Mouse (Mus musculus) Muller cell, postnatal 12 days (primary cell): ENCODE measurements around the gene Pgc.

Experiments
- DNase-seq: peaks from one replicate; pipeline ENCODE4 v3.0.0-alpha.2; 2015; ENCODE audit errors: inconsistent ontology term

The Pgc gene

DNA sequence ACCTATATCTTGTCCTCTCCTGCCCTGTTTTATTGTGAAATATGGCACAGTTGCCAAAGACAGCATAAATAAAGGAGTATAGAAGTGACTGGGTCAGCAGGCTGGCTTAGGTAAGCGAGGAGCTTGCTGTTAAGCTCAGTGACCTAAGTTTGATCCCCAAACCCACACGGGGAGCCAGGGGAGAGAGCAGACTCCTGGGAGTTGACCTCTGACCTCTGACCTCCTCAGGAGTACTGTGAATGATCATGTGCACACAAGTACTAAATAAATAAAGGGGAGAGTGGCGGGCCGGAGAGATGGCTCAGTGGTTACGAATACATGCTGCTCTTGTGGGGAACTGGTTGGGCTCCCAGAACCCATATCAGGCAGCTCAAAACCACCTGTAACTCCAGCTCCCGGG lies 23.5 kb downstream of the Pgc start:
- no peak for DNase-seq

DNA sequence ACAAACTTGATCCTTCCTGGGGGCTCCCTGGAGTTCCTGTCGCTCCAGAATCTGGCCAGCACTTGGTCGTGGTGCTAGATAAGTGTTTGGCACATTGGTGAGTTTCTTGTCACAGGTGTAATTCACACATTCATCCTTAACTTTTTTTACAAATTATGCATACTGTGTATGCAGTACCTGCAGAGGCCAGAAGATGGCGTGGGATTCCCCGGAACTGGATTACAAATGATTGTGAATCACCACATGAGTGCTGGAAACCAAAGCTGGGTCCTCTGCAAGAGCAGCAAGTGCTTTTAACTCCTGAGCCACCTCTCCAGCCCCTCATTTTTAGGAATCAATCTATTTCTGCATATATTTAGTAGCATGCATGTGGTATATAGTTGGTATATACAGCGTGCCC lies 25.2 kb downstream of the Pgc start:
- DNase-seq: no peak

DNA sequence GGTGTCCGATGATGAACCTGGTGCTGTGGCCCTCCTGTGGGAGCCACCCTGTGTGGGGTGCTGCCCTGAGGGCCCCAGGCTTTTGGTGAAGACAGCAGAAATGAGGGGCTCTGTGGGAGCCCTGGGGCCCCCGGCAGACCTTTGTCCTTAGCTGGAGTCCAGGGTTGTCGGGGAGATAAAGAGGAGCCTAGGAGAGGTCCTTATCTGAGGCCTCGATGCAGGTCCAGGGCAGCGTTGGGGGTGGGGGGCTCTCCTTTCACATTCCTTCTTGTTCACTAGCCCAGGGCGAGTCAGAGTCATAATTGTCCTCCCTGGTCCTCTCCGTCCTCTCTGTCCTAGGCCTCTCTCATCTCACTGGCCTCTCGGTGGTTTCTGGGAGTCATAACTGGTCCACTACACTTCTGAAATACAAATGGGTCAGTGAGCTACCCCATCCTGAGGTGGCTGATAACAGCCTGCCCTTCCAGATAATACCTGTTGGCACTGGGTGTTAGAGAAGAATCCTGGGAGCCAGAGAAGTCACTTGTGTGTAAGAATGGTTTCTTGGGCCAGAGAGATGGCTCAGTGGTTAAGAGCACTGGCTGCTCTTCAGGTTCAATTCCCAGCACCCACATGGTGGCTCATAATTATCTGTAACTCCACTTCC lies 26.6 kb downstream of the Pgc start:
- DNase-seq: no peak

DNA sequence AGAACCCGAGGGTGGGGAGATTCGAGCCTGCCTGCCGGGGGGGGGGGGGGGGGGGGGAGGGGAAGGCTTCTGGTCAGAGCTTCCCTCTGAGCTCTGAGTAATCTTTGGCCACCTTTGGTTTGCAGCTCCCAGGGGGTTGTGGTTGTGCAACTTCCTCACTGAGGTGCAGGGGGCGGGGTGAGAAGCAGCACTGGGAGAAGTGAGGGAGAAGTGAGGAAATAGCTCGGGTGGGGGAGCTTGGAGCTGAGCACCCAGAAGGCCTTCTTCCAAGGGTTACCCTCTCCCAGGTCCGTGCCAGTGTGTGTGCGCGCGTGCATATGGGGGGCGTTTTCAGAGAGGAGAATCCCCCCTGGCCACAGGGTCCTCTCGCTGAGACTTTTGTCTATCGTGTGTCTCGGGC lies 27.6 kb downstream of the Pgc start:
- no peak for DNase-seq

DNA sequence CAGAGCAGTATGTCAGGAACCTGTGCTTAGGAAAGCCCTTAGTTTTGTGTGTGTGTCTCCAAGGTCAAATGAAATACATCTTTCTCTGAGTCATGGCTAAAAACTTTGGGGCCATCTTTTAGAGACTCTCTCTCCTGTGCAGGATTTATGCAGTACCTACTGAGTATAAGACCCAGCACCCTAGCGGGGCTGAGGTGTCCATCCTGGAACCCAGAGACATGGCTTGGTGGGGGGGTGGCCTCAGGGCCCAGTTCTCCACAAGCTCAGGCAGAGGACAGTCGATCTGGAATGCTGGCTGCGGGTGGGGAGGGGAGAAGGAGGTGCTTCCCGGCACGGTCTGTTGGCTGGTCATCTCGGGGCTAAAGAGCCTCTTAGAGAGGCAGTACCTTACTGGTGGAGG lies 29.7 kb downstream of the Pgc start:
- DNase-seq: peak; percentile 66

DNA sequence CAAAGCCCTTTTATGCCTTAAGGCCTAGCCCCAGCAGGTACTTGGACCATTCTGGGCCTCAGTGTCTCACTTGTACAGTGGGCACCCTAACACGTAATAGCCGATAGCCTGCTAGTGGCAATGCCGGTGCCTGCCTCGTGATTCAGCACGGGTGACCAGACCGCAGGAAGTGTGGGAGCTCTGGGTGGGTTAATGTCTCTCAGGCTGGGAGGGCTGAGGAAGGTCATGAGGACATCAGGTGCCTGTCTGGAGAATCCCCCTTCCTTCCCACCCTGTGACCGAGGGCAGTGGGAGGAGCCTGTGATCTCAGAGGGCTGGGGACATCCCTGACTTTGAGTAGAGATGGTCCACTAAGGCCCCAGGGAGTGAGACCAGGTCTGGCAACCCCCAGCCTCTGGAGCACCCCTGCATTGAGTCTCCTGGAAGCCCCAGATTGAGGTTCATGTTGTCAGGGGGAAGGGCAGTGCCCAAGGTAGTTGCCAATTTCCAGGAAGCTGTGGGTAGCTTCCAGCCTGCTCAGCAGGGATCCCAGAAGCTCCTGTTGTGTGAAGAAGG lies 30.5 kb downstream of the Pgc start:
- DNase-seq: no peak

DNA sequence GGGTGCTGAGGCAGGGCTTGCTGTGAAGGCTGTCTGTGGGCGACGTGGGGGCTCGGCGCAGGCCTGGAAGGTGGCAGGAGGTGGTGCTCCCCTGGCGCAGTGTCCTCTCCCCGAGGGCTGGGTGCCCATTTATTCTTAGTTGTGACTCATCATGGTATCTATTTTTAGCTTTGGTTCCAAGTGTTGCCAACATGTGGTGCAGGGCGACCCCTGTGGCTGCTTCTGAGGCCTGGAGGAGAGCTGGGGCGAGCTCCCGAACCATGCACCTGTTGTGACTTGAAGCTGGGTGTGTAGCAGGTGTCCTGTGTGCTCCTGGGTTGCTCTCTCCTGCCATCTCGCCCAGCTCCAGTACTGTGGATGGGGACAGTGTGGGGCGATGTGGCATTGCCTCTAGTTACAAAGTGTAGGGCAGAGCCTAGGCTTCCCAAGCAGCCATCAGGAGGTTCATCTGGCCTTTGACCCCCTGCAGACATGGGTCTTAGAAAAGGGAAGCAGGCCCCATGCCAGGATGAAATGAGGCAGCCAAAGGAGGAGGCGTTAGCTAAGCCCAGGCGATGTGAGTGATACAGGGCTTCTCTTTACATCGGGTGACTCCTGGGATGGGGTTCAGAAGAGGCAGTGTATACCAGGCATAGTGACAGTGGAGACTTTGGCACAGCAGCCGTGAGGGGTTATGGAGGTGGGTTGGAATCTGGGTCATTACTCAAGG lies 33.2 kb downstream of the Pgc start:
- DNase-seq: peak; percentile 71

DNA sequence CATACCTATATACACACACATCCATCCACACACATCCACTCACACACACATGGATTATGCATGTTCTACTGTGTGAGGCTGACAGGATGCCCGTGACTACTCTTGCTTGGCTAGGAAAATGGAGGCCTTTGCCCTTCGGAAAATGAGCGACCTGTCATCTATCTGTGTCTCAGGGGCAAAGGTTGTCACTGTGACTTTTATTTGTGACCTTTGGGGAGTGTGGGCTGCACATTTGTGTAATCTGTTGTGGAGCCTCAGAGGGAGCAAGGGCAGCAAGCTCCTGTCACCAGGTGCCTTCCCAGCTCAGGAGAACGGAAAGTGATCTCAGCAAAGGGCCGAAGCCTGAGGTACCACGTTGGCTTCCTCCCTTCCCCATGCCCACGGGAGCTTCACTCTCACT lies 35.4 kb downstream of the Pgc start:
- no peak for DNase-seq

DNA sequence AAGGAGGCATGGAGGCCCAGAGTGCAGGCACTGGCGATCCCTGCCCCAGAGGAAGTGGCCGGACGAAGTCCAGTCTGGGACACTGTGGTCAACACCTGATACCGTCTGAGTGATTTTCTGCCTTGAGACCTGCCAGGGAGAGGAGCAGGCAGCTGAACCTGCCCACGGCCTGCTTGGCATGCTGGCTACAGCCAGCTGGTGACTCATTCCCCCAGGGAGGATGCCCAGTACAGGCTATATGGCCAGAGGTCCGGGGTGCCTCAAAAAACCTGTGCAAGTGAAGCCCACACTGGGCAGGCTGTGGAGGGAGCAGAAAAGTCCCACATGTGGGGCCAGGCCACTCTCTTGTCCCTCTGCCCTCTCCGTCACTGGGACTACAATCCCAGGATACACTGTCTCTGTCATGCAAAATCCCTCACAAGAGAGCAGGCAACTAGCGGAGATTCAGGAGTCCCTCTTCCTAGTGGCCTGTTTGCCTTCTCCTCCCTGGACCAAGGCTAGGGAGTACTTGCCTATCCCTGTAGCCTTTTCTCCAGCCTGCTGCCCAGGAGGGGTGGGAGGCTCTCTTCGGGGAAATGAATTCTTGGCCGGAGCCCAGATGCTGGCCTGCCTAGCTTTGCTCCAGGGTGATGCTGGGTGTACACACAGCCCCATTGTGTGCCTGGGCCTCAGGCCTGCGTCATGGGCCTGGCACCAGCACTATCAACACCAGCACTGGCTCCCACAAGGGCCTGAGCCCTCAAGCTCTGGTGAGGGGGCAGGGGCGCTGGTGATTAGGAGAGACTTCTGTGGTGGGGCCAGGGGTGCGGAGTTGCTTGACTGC lies 36.1 kb downstream of the Pgc start:
- DNase-seq: peak; percentile 96

DNA sequence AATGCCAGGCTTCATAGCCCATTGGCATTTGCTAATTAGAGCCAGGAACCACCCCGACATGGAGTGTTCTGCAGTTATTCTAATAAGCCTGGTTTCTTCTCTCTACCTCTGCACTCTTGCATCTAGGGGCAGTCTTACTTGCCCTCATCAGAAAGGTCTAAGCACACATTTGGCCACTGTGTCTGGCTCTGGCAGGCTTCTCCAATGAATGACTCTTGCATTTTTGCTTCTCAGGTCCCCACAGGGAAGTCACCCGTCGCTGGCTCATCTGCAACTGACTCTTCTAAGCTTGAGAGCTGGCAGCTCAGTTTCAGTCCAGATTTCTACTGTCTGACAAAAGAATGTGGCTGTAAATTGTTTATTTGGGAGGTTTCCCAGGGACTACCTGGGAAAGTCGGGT lies 39.3 kb downstream of the Pgc start:
- no peak for DNase-seq

DNA sequence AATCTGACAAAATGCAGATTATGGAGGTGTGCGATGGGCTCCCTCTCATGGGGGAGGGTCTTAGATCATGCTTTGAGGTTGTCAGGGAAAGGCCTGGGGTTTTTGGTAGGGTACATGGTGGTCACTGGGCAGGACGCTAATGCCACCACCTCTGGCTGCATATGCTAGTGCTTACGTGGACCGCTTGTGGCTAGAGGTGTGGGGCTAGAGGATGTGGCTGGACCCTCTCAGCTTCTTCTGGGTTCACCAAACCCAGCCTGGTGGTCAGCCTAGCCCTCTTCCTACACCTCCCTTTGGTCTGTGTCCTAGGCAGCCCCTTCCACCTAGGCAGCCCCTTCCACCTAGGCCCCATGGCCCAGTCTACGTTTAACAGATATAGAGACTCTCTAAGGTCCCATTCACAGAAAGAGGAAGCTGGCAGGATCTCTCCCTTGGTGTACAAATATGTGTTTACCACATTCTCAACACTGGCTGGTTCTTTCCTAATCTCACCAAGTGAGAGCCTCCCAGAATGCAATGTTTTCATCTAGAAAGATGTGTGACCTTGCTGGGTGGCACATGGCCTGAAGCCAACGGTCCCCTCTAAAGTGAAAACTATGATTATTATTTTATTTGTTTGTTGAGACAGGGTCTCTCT lies 39.9 kb downstream of the Pgc start:
- DNase-seq: no peak

DNA sequence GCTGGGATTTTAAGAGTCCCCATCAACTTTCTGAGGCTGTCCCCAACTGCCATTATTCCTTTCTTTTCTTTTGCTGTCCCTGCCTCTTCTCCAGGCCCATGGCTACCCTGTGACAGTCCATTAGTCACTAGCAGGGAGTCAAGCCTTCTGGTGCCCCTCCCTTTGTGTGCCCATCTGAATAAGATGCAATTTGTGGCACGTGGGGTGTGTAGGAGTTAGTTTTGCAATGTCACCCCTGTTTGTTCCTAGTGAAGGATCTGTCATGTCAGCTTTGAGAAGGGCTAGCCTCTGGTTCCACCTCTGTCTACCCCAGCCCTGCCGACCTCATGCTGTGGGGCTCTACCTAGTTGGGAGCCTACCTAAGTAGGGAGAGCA lies 40.4 kb downstream of the Pgc start:
- no peak for DNase-seq

DNA sequence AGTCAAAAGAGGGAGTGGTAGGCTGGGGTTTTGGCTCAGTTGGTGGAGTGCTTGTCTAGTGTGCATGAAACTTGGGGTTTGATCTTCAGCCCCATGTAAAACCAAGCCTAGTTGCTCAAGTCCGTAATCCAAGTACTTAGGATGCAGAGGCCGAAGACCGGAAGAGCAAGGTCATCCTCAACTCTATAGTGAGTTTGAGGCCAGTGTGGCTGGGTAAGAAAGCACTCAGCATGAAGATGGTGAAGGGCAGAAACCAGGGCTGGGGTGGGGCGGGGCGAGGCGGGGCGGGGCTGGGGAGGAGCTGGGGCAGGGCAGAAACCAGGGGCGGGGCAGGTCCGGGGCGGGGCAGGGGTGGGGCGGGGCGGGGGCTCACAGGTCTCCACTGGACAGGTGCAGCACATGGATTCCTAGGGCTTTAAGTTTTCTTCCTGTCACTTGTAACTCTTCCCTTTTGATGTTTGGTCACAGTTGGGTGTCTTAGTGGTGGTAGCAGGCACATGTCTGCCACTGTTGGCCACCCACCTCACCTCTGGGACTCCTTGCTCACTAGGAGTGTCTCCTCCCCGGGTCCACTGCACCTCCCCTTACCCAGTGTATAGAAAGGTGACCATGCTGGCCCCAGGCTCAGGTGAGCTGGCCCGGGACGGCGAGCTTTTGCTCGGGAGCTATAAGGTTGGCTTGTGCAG lies 41.0 kb downstream of the Pgc start:
- no peak for DNase-seq

DNA sequence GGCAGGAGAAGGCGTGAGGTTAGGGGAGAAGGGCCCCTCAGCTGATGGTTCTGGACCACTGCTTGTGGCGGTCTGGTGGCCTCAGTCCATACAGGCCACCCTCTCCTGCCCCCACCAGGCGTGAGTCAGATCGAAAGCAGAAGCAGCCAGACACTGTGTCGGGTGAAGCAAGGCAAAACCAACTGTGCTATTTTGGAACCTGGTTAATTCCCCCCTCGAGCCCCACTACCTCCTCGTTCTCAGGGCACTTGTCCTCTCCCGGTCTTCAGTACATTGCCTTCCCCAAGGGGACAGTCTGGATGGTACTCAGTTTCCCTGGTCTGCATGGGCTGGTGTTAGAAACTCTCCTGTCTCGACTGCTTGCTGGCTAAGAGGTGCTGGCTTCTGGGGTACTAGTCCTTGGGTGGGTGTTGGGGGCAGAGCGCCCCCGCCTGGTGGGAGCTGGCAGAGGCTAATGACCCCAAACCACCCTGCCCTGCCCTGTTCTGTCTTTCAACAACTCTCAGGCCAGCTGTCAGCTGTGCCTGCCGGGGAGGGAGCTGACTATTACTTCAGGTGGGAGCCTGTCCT lies 42.1 kb downstream of the Pgc start:
- no peak for DNase-seq

DNA sequence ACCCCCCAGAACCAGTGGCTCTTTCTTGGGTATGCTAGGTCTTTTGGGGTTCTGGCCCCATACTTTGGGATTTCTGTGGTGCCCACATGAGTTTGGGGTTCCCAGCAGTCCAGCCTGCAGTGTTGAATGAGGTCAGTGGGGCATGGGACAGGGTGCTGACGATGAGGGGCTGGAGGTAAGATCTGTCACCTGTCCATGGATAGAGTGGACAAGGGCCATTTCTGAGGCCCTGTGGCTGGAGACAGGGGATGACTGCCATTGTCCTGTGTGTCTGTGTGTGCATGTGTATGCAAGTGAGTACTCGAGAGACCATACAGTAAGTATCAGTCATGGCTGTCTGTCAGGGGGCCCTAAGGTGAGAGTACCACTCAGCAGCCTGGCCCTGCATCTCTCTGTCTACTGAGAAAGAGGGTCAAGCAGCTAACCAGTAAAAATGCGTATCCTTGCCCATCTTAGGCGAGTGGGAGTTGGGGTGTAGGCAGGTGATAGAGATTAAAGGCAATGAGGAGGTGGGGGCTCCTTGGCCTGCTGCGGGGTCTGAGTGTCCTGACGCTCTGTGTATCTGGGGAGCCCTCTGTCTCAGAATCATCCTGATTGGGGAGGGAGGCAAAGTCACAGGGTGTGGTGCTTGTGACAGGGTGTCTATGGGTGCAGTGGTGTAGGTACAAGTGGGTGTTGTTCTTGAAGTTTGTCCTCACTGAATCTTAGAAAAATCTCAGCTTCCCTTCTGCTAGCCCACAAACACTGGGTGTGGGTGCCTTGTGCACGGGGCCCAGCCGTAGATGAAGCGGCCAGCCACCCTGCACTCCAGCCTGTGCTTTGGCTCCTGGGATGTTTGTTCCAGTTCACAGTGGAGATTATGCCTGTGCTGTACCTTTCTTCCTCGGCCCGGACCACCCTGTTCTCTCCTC lies 43.0 kb downstream of the Pgc start:
- DNase-seq: no peak

DNA sequence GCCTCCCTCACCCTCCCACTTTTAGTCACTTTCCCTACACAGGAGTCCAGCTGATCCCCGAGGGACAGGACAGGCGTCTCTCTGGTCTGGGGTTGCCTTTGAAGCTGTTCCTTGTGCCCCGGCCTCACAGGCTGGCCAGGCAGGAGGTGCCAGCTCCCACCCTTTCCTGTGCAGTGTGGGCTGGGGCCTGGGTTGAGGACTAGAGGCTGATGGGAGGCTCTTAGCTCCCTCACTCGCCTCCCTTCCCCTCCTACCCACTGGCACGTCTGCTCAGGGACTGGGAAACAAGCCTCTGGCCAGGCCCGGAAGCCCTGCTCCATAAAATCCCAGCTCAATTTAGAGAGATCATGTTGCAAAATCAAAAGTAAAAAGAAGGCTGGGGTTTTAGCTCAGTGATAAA lies 47.0 kb downstream of the Pgc start:
- DNase-seq: no peak

DNA sequence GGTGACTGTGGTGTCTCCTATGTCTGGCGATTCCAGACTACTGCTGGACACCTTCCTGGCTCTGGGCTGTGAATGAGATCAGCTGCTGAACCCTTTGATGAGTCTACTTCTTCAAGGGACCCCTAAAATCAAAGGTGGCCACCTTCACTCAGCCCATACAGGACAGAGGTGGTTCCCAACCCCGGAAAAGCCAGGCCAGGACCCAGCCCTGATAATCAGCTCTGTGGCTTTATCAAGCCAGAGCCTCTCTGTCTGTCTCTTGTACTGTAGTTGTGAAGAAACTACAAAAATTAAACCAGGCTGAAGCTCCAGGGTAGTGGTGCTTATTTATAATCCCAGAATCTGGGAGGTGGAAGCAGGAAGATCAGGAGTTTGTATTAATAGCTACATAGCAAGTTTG lies 50.5 kb downstream of the Pgc start:
- DNase-seq: no peak

DNA sequence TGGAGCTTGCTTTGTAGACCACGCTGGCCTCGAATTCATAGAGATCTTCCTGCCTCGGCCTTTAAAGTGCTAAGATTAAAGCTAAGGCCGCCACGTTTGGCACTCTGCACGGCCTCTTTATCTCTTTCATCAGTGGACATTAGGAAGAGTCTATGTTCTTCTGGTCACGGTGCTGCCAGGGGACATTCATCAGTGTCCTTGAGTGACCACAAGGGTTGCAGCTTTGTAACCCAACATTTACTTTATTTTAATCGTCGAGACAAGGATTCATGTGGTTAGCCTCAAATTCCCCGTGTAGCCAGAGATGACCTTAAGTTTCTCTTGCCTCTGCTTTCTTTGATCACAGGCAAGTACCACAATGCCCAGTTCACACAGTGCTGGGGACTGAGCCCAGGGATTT lies 53.8 kb downstream of the Pgc start:
- DNase-seq: no peak

DNA sequence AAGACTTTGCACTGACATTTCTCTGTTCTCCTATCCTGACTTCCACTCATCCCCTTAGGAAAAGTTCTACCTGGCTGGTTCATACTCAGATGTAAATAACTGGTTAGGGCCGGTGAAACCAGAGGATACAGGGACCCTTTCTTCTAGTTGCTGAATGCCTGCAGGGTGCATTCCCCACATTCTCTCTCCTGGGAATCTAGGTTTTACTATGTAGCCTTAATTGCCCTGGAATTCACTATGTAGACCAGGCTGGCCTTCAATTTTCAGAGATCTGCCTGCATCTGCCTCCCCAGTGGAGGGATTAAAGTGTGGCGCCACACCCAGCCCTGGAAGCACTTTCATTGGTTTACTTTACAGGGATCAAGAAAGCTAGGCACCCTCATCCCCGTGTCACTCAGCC lies 55.8 kb downstream of the Pgc start:
- no peak for DNase-seq
